8 mouse cellular contexts compared by ENCODE assay signal in the genomic region with DNA sequence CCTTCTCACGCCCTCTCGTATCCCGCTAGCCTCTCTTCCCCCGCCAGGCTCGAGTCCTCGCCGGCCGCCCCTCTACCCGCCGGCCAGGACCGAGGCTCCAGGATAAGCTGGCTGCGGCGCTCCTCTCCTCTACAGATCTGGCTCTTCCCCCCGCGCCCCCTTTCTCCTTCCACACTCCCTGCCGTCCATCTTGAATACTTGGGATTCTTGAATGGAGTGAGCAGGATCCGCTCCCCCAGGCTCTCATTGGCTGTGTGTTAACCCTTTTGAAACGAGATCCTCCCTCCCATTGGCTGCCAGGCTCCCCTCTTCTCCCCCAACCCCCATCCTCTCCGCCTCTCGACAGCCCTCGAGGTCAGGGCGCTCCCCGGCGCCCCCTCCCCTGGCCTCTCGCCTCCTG. TPM values are rescaled to one million over a fixed set of nuclear protein-coding genes. Genes with fewer than 3 reads are reported as not detected.
A peak's percentile ranks its signal among the peaks of the same experiment; 100 is the strongest.
DNase-seq lines count a peak whose midpoint lies in the region; ATAC-seq and TF ChIP-seq lines count a peak whose summit lies in the region.

A gene (minus strand): TSS at position 95 of the 400 bp plus-strand sequence.

- peak within 1 kb of the TSS; percentile 47; the same call in 1 of the 2 replicates for H3K27ac ChIP-seq in cerebellum, adult 2 months (ENCODE audit: insufficient read depth, low read length)
- peak within 1 kb of the TSS; percentile 96 for H3K27ac ChIP-seq in forebrain, postnatal 0 days (ENCODE audit: low read depth, low read length)
- H3K27ac ChIP-seq in layer of hippocampus, adult 2 months: peak within 1 kb of the TSS; percentile 78
- H3K27ac ChIP-seq in lung, embryonic 14.5 days (ENCODE audit: low read depth): peak within 1 kb of the TSS; percentile 100

- ATAC-seq in forebrain, postnatal 0 days: peak; percentile 96
- peak; percentile 90 for ATAC-seq in lung, embryonic 14.5 days (ENCODE audit: insufficient read depth)
- no peak for ATAC-seq in activated CD4-positive, CD25-positive, alpha-beta regulatory T cell, adult 4 months

- peak; percentile 35; the same call in 1 of the 2 replicates for TF ChIP-seq POLR2A in cerebellum, adult 2 months (IDR thresholded peaks at IDR 0.05; ENCODE audit: borderline replicate concordance, insufficient read depth, low read length)

- no peaks in the 10 kb centered on the region for H3K27me3 ChIP-seq in cerebellum, adult 2 months (ENCODE audit: control insufficient read depth, insufficient read depth, low read length)
- no peaks in the 10 kb centered on the region for H3K27me3 ChIP-seq in forebrain, postnatal 0 days (ENCODE audit: insufficient read depth, low read length)
- H3K27me3 ChIP-seq in lung, embryonic 14.5 days (ENCODE audit: insufficient read depth, low read length): no peaks in the 10 kb centered on the region

- no peaks in the 10 kb centered on the region for H3K36me3 ChIP-seq in forebrain, postnatal 0 days (ENCODE audit: insufficient read depth)
- peaks cover 21% of the 10 kb centered on the region for H3K36me3 ChIP-seq in lung, embryonic 14.5 days (ENCODE audit: insufficient read depth)

- no peak for TF ChIP-seq CTCF in cerebellum, adult 2 months (IDR thresholded peaks at IDR 0.05; ENCODE audit: borderline replicate concordance, insufficient read depth, low read depth, low read length)
- TF ChIP-seq CTCF in forebrain, postnatal 0 days (IDR thresholded peaks at IDR 0.05; ENCODE audit: low read depth): 0 out of 2 replicates have a peak, but pooled peaks have one; percentile 1
- TF ChIP-seq CTCF in layer of hippocampus, adult 2 months (conservative IDR thresholded peaks at IDR 0.05): no peak
- no peak for TF ChIP-seq CTCF in lung, embryonic 14.5 days (IDR thresholded peaks at IDR 0.05; ENCODE audit: low read depth)

- peak; percentile 98 for DNase-seq in ZHBTc4 (ENCODE audit: low read depth, low spot score)
- peak; percentile 73 to 77 for DNase-seq in cerebellum, adult 2 months
- peak; percentile 93 for DNase-seq in forebrain, postnatal 0 days
- peak; percentile 88 for DNase-seq in heart, postnatal 4 days
- peak; percentile 62 to 67 for DNase-seq in layer of hippocampus, adult 2 months (ENCODE audit: low spot score in 2 of 2)
- DNase-seq in lung, embryonic 14.5 days: peak; percentile 95
- peak; percentile 37 for DNase-seq in retina, adult 2 months (ENCODE audit: low read depth, low spot score)

- WGBS in cerebellum, adult 2 months: 1% methylated on average over 23 of the region's 25 CpGs
- whole genome bisulfite sequencing in forebrain, postnatal 0 days: 0% methylated on average over 24 of the region's 25 CpGs
- under 1% methylated on average over 25 of the region's 25 CpGs for WGBS in lung, embryonic 14.5 days

- peak within 1 kb of the TSS; percentile 81 for H3K4me3 ChIP-seq in cerebellum, adult 2 months (replicated peaks; ENCODE audit: insufficient read depth, low read depth, low read length)
- peak within 1 kb of the TSS; percentile 94 for H3K4me3 ChIP-seq in forebrain, postnatal 0 days (ENCODE audit: low read depth, low read length)
- H3K4me3 ChIP-seq in layer of hippocampus, adult 2 months: peak within 1 kb of the TSS; percentile 74
- peak within 1 kb of the TSS; percentile 94 for H3K4me3 ChIP-seq in lung, embryonic 14.5 days (ENCODE audit: low read depth, low read length)

- peak within 1 kb of the TSS; percentile 92 for H3K4me2 ChIP-seq in forebrain, postnatal 0 days (ENCODE audit: low read depth)
- H3K4me2 ChIP-seq in lung, embryonic 14.5 days: peak within 1 kb of the TSS; percentile 94

- H3K9me3 ChIP-seq in forebrain, postnatal 0 days (ENCODE audit: low read length): no peaks in the 10 kb centered on the region
- no peaks in the 10 kb centered on the region for H3K9me3 ChIP-seq in lung, embryonic 14.5 days (ENCODE audit: low read depth, low read length)

- peaks cover 9% of the 10 kb centered on the region; the same call in 1 of the 2 replicates for H3K4me1 ChIP-seq in cerebellum, adult 2 months (ENCODE audit: control insufficient read depth, insufficient read depth, low read length)
- H3K4me1 ChIP-seq in forebrain, postnatal 0 days (ENCODE audit: insufficient read depth): peaks cover 16% of the 10 kb centered on the region
- peaks cover 14% of the 10 kb centered on the region for H3K4me1 ChIP-seq in lung, embryonic 14.5 days (ENCODE audit: insufficient read depth)

- H3K9ac ChIP-seq in forebrain, postnatal 0 days: peak within 1 kb of the TSS; percentile 91
- H3K9ac ChIP-seq in lung, embryonic 14.5 days: peak within 1 kb of the TSS; percentile 100

RNA-seq across cellular contexts. Expression of the gene that starts here (rescaled TPM):
- 3.0 and 3.4 TPM in 2 replicates for polyA plus RNA-seq in cerebellum, adult 2 months (2012; rRNA removed)
- 2.2 and 3.0 TPM in 2 replicates for total RNA-seq in forebrain, postnatal 0 days (2014; rRNA removed)
- polyA plus RNA-seq in forebrain, postnatal 0 days (2015; fragmentation: Nextera tagmentation; extraction: Ambion mirVana): 2.2 and 2.6 TPM in 2 replicates
- total RNA-seq in heart, postnatal 4 days (2021): 1 to 10 TPM; 8.6 to 9.4 TPM
- total RNA-seq in layer of hippocampus, adult 2 months (2021): 1 to 10 TPM; 1.6 to 2.5 TPM
- polyA plus RNA-seq in lung, embryonic 14.5 days (2014; fragmentation: Nextera tagmentation; extraction: Ambion mirVana): 4.7 and 4.9 TPM in 2 replicates
- not detected for polyA plus RNA-seq in activated CD4-positive, CD25-positive, alpha-beta regulatory T cell, adult 4 months (2017; shearing (Covaris generic))

Comparison
In these comparisons a context has a peak if more than half of its experiments do, and no peak if none do; other contexts are left out.
1. DNase-seq: peak in every context shown above with its lines; median percentile 98 in ZHBTc4; 95 in lung, embryonic 14.5 days; 93 in forebrain, postnatal 0 days; 88 in heart, postnatal 4 days; 75 in cerebellum, adult 2 months; 64 in layer of hippocampus, adult 2 months; 37 in retina, adult 2 months.
2. H3K27ac ChIP-seq: peak in every context shown above with its lines; median percentile 100 in lung, embryonic 14.5 days; 96 in forebrain, postnatal 0 days; 78 in layer of hippocampus, adult 2 months; 47 in cerebellum, adult 2 months.